Mouse (Mus musculus) CH12.LX (cell line): ENCODE measurements around the gene Trub1.

ENCODE experiments used
- CTCF ChIP-seq, 2 experiments: IDR thresholded peaks in 1 of 2; conservative IDR thresholded peaks in 1 of 2; 2 replicates each; pipeline ENCODE4 v1.5.1; 2011 to 2012; ENCODE audit warnings: low read depth in 2 of 2, low read length in 2 of 2, improper control_type of control experiment in 1 of 2, inconsistent platforms in 1 of 2, mild to moderate bottlenecking in 1 of 2, moderate library complexity in 1 of 2
- E2F4 ChIP-seq: IDR thresholded peaks from 2 replicates; pipeline ENCODE4 v1.6.1; 2011; ENCODE audit warnings: low read depth, low read length, improper control_type of control experiment; ENCODE audit not compliant: insufficient replicate concordance
- EP300 ChIP-seq: IDR thresholded peaks from 2 replicates; pipeline ENCODE4 v1.6.1; 2011; ENCODE audit warnings: low read length, improper control_type of control experiment
- KAT2A ChIP-seq: IDR thresholded peaks from 2 replicates; pipeline ENCODE4 v1.6.1; 2012; ENCODE audit warnings: low read length, improper control_type of control experiment, inconsistent platforms; ENCODE audit not compliant: insufficient replicate concordance
- MAFK ChIP-seq: IDR thresholded peaks from 2 replicates; pipeline ENCODE4 v1.6.1; 2011; ENCODE audit warnings: low read length, improper control_type of control experiment; ENCODE audit not compliant: insufficient replicate concordance
- MAX ChIP-seq: IDR thresholded peaks from 2 replicates; pipeline ENCODE4 v1.6.1; 2011; ENCODE audit warnings: low read length, improper control_type of control experiment
- TBP ChIP-seq: conservative IDR thresholded peaks from 2 replicates; pipeline ENCODE4 v1.6.1; 2011; ENCODE audit warnings: low read depth, low read length, improper control_type of control experiment

- no peak for TF ChIP-seq MAX
- TF ChIP-seq MAFK = no peak
- TF ChIP-seq CTCF (conservative IDR thresholded peaks at IDR 0.05 in 1 of 2, IDR thresholded peaks at IDR 0.05 in 1 of 2; ENCODE audit: low read depth in 2 of 2, low read length in 2 of 2) = no peak
- no peak for TF ChIP-seq EP300
- no peak for TF ChIP-seq TBP
- no peak for TF ChIP-seq KAT2A
- no peak for TF ChIP-seq E2F4
Measured at GRCm38 (mm10) chr19:57506591-57506990, 53.9 kb downstream of the Trub1 start.
